Mouse (Mus musculus): ENCODE measurements around the gene Cyren. TPM values are rescaled to one million over a fixed set of nuclear protein-coding genes. Genes with fewer than 3 reads are reported as not detected.

Gene Cyren
- total RNA-seq, 1 experiment: 4.3 TPM

GRCm38 (mm10) chr6:34884724-34885123, 6.9 kb upstream of the Cyren start:
- Histone ChIP-seq H3K4me1 (ENCODE audit: control insufficient read depth in 2 of 2, insufficient read depth in 2 of 2, low read length in 2 of 2, poor library complexity in 1 of 2) (peaks cover 0 to 2% of the 10 kb centered on the region in 2 experiments; a peak in 1 of 4 replicates), H3K9me3 (ENCODE audit: control insufficient read depth, insufficient read depth, low read depth, low read length) (no peaks in the 10 kb centered on the region), H3K27ac (ENCODE audit: insufficient read depth, low read depth, low read length, poor library complexity, severe bottlenecking) (no peak overlapping the region), H3K9ac (ENCODE audit: insufficient read depth, low read depth, low read length, poor library complexity, severe bottlenecking) (no peak overlapping the region), H3K4me3 (ENCODE audit: insufficient read depth in 1 of 2, low read depth in 1 of 2, low read length in 2 of 2, poor library complexity in 1 of 2, severe bottlenecking in 1 of 2) (no peak overlapping the region), H3K36me3 (ENCODE audit: control insufficient read depth, insufficient read depth, low read length, poor library complexity, severe bottlenecking) (peaks cover 25% of the 10 kb centered on the region)
- no peak for DNase-seq (ENCODE audit: low read depth, low spot score)
- TF ChIP-seq CHD2 (IDR thresholded peaks at IDR 0.05; ENCODE audit: low read depth, low read length) (no peak), ZNF384 (IDR thresholded peaks at IDR 0.05; ENCODE audit: low read depth, low read length) (no peak), MAFK (IDR thresholded peaks at IDR 0.05; ENCODE audit: insufficient read depth, low read depth, low read length) (no peak), ZC3H11A (IDR thresholded peaks at IDR 0.05; ENCODE audit: borderline replicate concordance, low read depth, low read length) (no peak), HCFC1 (IDR thresholded peaks at IDR 0.05; ENCODE audit: borderline replicate concordance, insufficient read depth, low read length) (no peak)
- in situ Hi-C loops (cut with MboI; ENCODE audit: low sequenced_read_pairs in 2 of 2, unreplicated experiment in 2 of 2): no loop called here

GRCm38 (mm10) chr6:34879911-34880475, 2.1 kb upstream of the Cyren start:
- H3K9ac ChIP-seq (ENCODE audit: insufficient read depth, low read depth, low read length, poor library complexity, severe bottlenecking): no peak overlapping the region
- H3K9me3 ChIP-seq (ENCODE audit: control insufficient read depth, insufficient read depth, low read depth, low read length): no peaks in the 10 kb centered on the region
- no peak overlapping the region for H3K4me3 ChIP-seq (ENCODE audit: insufficient read depth in 1 of 2, low read depth in 1 of 2, low read length in 2 of 2, poor library complexity in 1 of 2, severe bottlenecking in 1 of 2)
- peaks cover 19% of the 10 kb centered on the region for H3K36me3 ChIP-seq (ENCODE audit: control insufficient read depth, insufficient read depth, low read length, poor library complexity, severe bottlenecking)
- H3K4me1 ChIP-seq (ENCODE audit: control insufficient read depth in 2 of 2, insufficient read depth in 2 of 2, low read length in 2 of 2, poor library complexity in 1 of 2): peaks cover 0 to 13% of the 10 kb centered on the region in 2 experiments; a peak in 3 of 4 replicates
- DNase-seq (ENCODE audit: low read depth, low spot score): no peak
- in situ Hi-C loops (cut with MboI; ENCODE audit: low sequenced_read_pairs in 2 of 2, unreplicated experiment in 2 of 2): no loop called here
- H3K27ac ChIP-seq (ENCODE audit: insufficient read depth, low read depth, low read length, poor library complexity, severe bottlenecking): no peak overlapping the region
- no peak for TF ChIP-seq MAFK (IDR thresholded peaks at IDR 0.05; ENCODE audit: insufficient read depth, low read depth, low read length)
- no peak for TF ChIP-seq ZNF384 (IDR thresholded peaks at IDR 0.05; ENCODE audit: low read depth, low read length)
- no peak for TF ChIP-seq HCFC1 (IDR thresholded peaks at IDR 0.05; ENCODE audit: borderline replicate concordance, insufficient read depth, low read length)
- no peak for TF ChIP-seq ZC3H11A (IDR thresholded peaks at IDR 0.05; ENCODE audit: borderline replicate concordance, low read depth, low read length)
- TF ChIP-seq CHD2 (IDR thresholded peaks at IDR 0.05; ENCODE audit: low read depth, low read length): no peak

- no peaks in the 10 kb centered on the region for H3K9me3 ChIP-seq (ENCODE audit: control insufficient read depth, insufficient read depth, low read depth, low read length)
- TF ChIP-seq ZNF384 (IDR thresholded peaks at IDR 0.05; ENCODE audit: low read depth, low read length) (no peak), CHD2 (IDR thresholded peaks at IDR 0.05; ENCODE audit: low read depth, low read length) (no peak), HCFC1 (IDR thresholded peaks at IDR 0.05; ENCODE audit: borderline replicate concordance, insufficient read depth, low read length) (no peak), MAFK (IDR thresholded peaks at IDR 0.05; ENCODE audit: insufficient read depth, low read depth, low read length) (no peak), ZC3H11A (IDR thresholded peaks at IDR 0.05; ENCODE audit: borderline replicate concordance, low read depth, low read length) (no peak)
- no peak overlapping the region for H3K9ac ChIP-seq (ENCODE audit: insufficient read depth, low read depth, low read length, poor library complexity, severe bottlenecking)
- H3K27ac ChIP-seq (ENCODE audit: insufficient read depth, low read depth, low read length, poor library complexity, severe bottlenecking): no peak overlapping the region
- no peak overlapping the region for H3K4me3 ChIP-seq (ENCODE audit: insufficient read depth in 1 of 2, low read depth in 1 of 2, low read length in 2 of 2, poor library complexity in 1 of 2, severe bottlenecking in 1 of 2)
- no peak for DNase-seq (ENCODE audit: low read depth, low spot score)
- peaks cover 0 to 13% of the 10 kb centered on the region in 2 experiments; a peak in 3 of 4 replicates for H3K4me1 ChIP-seq (ENCODE audit: control insufficient read depth in 2 of 2, insufficient read depth in 2 of 2, low read length in 2 of 2, poor library complexity in 1 of 2)
- peaks cover 16% of the 10 kb centered on the region for H3K36me3 ChIP-seq (ENCODE audit: control insufficient read depth, insufficient read depth, low read length, poor library complexity, severe bottlenecking)
- in situ Hi-C loops (cut with MboI; ENCODE audit: low sequenced_read_pairs in 2 of 2, unreplicated experiment in 2 of 2): no loop called here
Measured at GRCm38 (mm10) chr6:34879101-34879740, 1.4 kb upstream of the Cyren start.

- in situ Hi-C loops (cut with MboI; ENCODE audit: low sequenced_read_pairs in 2 of 2, unreplicated experiment in 2 of 2): no loop called here
Measured at GRCm38 (mm10) chr6:34876835-34877156, 1.1 kb downstream of the Cyren start.

More at GRCm38 (mm10) chr6:34876835-34877156, 1.1 kb downstream of the Cyren start:
- H3K4me3 ChIP-seq (ENCODE audit: insufficient read depth in 1 of 2, low read depth in 1 of 2, low read length in 2 of 2, poor library complexity in 1 of 2, severe bottlenecking in 1 of 2): peak overlapping the region in 1 of 2 experiments; percentile 87; a peak in 1 of 4 replicates
- DNase-seq (ENCODE audit: low read depth, low spot score): no peak
- no peaks in the 10 kb centered on the region for H3K9me3 ChIP-seq (ENCODE audit: control insufficient read depth, insufficient read depth, low read depth, low read length)
- H3K36me3 ChIP-seq (ENCODE audit: control insufficient read depth, insufficient read depth, low read length, poor library complexity, severe bottlenecking): peaks cover 9% of the 10 kb centered on the region; the same call in 1 of the 2 replicates
- H3K4me1 ChIP-seq (ENCODE audit: control insufficient read depth in 2 of 2, insufficient read depth in 2 of 2, low read length in 2 of 2, poor library complexity in 1 of 2): peaks cover 0 to 13% of the 10 kb centered on the region in 2 experiments; a peak in 3 of 4 replicates
- H3K27ac ChIP-seq (ENCODE audit: insufficient read depth, low read depth, low read length, poor library complexity, severe bottlenecking): no peak overlapping the region
- no peak overlapping the region for H3K9ac ChIP-seq (ENCODE audit: insufficient read depth, low read depth, low read length, poor library complexity, severe bottlenecking)
- TF ChIP-seq ZNF384 (IDR thresholded peaks at IDR 0.05; ENCODE audit: low read depth, low read length) (no peak), CHD2 (IDR thresholded peaks at IDR 0.05; ENCODE audit: low read depth, low read length) (no peak)

Measured in ES-E14 (cell line).